Mouse (Mus musculus) kidney, adult 2 months (tissue): ENCODE data around the gene Pgap2.

Experiments
- CTCF ChIP-seq: fragments of 200-500 bp; conservative IDR thresholded peaks from 2 replicates; pipeline ENCODE4 v1.5.1; 2011; ENCODE audit warnings: low read depth, mild to moderate bottlenecking, control low read depth, low read length, moderate library complexity, mixed read lengths; ENCODE audit not compliant: insufficient read depth, insufficient read length
- POLR2A ChIP-seq: fragments of 200-500 bp; IDR thresholded peaks from one replicate; pipeline ENCODE4 v1.6.1; 2011; ENCODE audit warnings: low read depth, low read length, control low read depth

DNA sequence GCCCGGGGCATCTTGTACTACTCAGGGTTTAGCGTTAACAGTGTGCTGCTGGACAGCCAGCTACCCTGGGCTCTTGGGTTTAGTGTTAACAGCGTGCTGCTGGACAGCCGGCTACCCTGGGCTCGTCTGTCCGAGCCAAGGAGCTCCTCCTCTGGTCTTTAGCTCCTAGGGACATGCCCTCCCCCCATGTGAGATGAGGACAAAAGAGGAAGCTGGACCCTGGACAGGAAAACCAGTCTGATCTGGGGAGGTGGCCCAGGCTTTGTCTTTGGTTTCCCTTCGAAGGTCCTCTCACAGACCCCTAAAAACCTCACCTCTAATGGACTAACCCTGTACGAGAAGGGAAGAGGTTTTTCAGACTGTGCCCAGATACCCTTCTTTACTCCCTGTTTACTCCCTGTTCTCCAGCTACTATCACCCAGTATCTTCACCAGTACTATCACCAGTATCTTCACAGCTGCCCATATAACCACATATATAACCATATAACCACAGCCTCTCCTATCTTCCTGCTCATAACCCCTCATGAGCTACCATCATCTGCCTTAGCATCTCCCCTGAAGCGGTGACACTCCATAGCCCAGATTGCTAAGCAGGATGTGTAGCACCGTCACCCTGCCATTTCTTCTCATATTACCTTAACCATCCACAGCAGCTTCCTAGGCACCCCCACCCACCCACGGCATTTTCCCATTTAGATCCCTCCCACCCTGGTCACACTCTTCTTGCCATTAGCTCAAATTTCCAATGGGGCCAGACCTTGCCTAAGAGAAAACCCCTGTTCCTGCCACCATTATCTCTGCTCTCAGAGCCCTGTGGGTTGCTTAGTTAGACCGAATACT, 37.2 kb downstream of the Pgap2 start:
- TF ChIP-seq CTCF (no peak), POLR2A (no peak)
